Mouse (Mus musculus) cerebellum, adult (tissue): ENCODE measurements around the gene Nop9.
A peak's percentile ranks its signal among the peaks of the same experiment; 100 is the strongest.

Experiments
- ATAC-seq: cut with Nextera tagmentation; 2 replicates; pipeline ENCODE4 v1.9.2; 2017; ENCODE audit warnings: mild to moderate bottlenecking, moderate library complexity, mixed read lengths; ENCODE audit not compliant: insufficient number of reproducible peaks, low FRiP score, low TSS enrichment

Nop9 gene

GRCm38 (mm10) chr14:55745180-55745860 is at the start of gene Nop9, which contains the start of gene Dhrs1:
TSS of gene Nop9 (plus strand) at chr14:55745693.
TSS of gene Dhrs1 (minus strand) at chr14:55745690.
- peak; percentile 53; the same call in 1 of the 2 replicates for ATAC-seq

- no peak for ATAC-seq
Observed at GRCm38 (mm10) chr14:55697226-55697625, 48.3 kb upstream of the Nop9 start.

- ATAC-seq: no peak
Observed at GRCm38 (mm10) chr14:55701131-55701530, 44.4 kb upstream of the Nop9 start.

GRCm38 (mm10) chr14:55702761-55703160 is 42.7 kb upstream of the Nop9 start:
- ATAC-seq: no peak

- no peak for ATAC-seq
Observed at GRCm38 (mm10) chr14:55706051-55706600, 39.4 kb upstream of the Nop9 start.

- ATAC-seq: no peak
Observed at GRCm38 (mm10) chr14:55707397-55707796, 38.1 kb upstream of the Nop9 start.

GRCm38 (mm10) chr14:55709509-55709908 is 36.0 kb upstream of the Nop9 start:
- no peak for ATAC-seq

- ATAC-seq: no peak
Observed at GRCm38 (mm10) chr14:55711786-55712185, 33.7 kb upstream of the Nop9 start.

- ATAC-seq: no peak
Observed at GRCm38 (mm10) chr14:55713007-55713728, 32.3 kb upstream of the Nop9 start.

- no peak for ATAC-seq
Observed at GRCm38 (mm10) chr14:55713729-55714122, 31.8 kb upstream of the Nop9 start, which contains the start of gene Tgm1. TSS of gene Tgm1 (minus strand) at chr14:55713926.

- ATAC-seq: no peak
Observed at GRCm38 (mm10) chr14:55714893-55715292, 30.6 kb upstream of the Nop9 start.

- no peak for ATAC-seq
Observed at GRCm38 (mm10) chr14:55716271-55716670, 29.2 kb upstream of the Nop9 start.

- no peak for ATAC-seq
Observed at GRCm38 (mm10) chr14:55716884-55717283, 28.6 kb upstream of the Nop9 start.

GRCm38 (mm10) chr14:55719737-55720136 is 25.8 kb upstream of the Nop9 start:
- no peak for ATAC-seq

- ATAC-seq: no peak
Observed at GRCm38 (mm10) chr14:55720666-55721065, 24.8 kb upstream of the Nop9 start.

- ATAC-seq: no peak
Observed at GRCm38 (mm10) chr14:55721076-55721475, 24.4 kb upstream of the Nop9 start.

- peak; percentile 90 for ATAC-seq
Observed at GRCm38 (mm10) chr14:55721700-55722437, 23.6 kb upstream of the Nop9 start, which contains the start of gene Rabggta. TSS of gene Rabggta (minus strand) at chr14:55722263.

- no peak for ATAC-seq
Observed at GRCm38 (mm10) chr14:55722438-55722945, 23.0 kb upstream of the Nop9 start.

- ATAC-seq: no peak
Observed at GRCm38 (mm10) chr14:55723433-55723832, 22.1 kb upstream of the Nop9 start.

GRCm38 (mm10) chr14:55724411-55724871 is 21.1 kb upstream of the Nop9 start:
- no peak for ATAC-seq
